Mouse (Mus musculus) MEL (cell line): Measurements from ENCODE around the gene Nmd3. TPM values are rescaled to one million over a fixed set of nuclear protein-coding genes. Genes with fewer than 3 reads are reported as not detected.
A peak's percentile ranks its signal among the peaks of the same experiment; 100 is the strongest.

Source experiments
- DNase-seq: peaks from one replicate; pipeline ENCODE4 v3.0.0; 2011; ENCODE audit warnings: low read depth, low spot score
- H3K27ac ChIP-seq: 2 replicates; pipeline ENCODE4 v1.5.1; 2012; ENCODE audit warnings: low read depth, mild to moderate bottlenecking, control low read depth, low read length, moderate library complexity; ENCODE audit not compliant: control insufficient read depth
- H3K27me3 ChIP-seq, 2 experiments: fragments of 150-350 bp in 1 of 2; sonication (generic) in 1 of 2; 2 replicates each; pipeline ENCODE4 v1.6.1; 2012; ENCODE audit warnings: low read length in 2 of 2, mild to moderate bottlenecking in 2 of 2, improper control_type of control experiment in 1 of 2, moderate library complexity in 1 of 2; ENCODE audit not compliant: insufficient read depth in 2 of 2, control insufficient read depth in 1 of 2
- H3K36me3 ChIP-seq, 2 experiments: 2 replicates each; pipeline ENCODE4 v1.6.1; 2012 to 2014; ENCODE audit warnings: low read length in 2 of 2, improper control_type of control experiment in 1 of 2, inconsistent platforms in 1 of 2, mild to moderate bottlenecking in 1 of 2; ENCODE audit not compliant: insufficient read depth in 2 of 2, control insufficient read depth in 1 of 2
- H3K4me1 ChIP-seq, 2 experiments: fragments of 150-350 bp in 1 of 2; sonication (generic) in 1 of 2; 2 replicates each; pipeline ENCODE4 v1.6.1; 2012; ENCODE audit warnings: low read length in 2 of 2, improper control_type of control experiment in 1 of 2, mild to moderate bottlenecking in 1 of 2; ENCODE audit not compliant: insufficient read depth in 2 of 2, control insufficient read depth in 1 of 2
- H3K4me3 ChIP-seq, 2 experiments: fragments of 150-350 bp in 1 of 2; sonication (generic) in 1 of 2; 2 replicates each; pipeline ENCODE4 v1.5.1; 2012; ENCODE audit warnings: low read depth in 2 of 2, low read length in 2 of 2, mild to moderate bottlenecking in 2 of 2, moderate library complexity in 2 of 2, control low read depth in 1 of 2, improper control_type of control experiment in 1 of 2; ENCODE audit not compliant: control insufficient read depth in 1 of 2, insufficient read depth in 1 of 2
- H3K79me2 ChIP-seq: 2 replicates; pipeline ENCODE4 v1.6.1; 2012; ENCODE audit warnings: mild to moderate bottlenecking, low read length, moderate library complexity; ENCODE audit not compliant: control insufficient read depth, poor library complexity, insufficient read depth
- H3K9ac ChIP-seq: 2 replicates; pipeline ENCODE4 v1.6.1; 2012; ENCODE audit warnings: low read depth, mild to moderate bottlenecking, control low read depth, low read length, moderate library complexity; ENCODE audit not compliant: control insufficient read depth, poor library complexity, severe bottlenecking
- H3K9me3 ChIP-seq: fragments of 150-350 bp; sonication (generic); replicated peaks from 2 replicates; pipeline ENCODE4 v1.6.1; 2012; ENCODE audit warnings: mild to moderate bottlenecking, low read length, improper control_type of control experiment, moderate library complexity; ENCODE audit not compliant: insufficient read depth
- BHLHE40 ChIP-seq: IDR thresholded peaks from 2 replicates; pipeline ENCODE4 v1.6.1; 2012; ENCODE audit warnings: low read depth, mild to moderate bottlenecking, inconsistent platforms, low read length, improper control_type of control experiment, borderline replicate concordance
- CHD1 ChIP-seq: IDR thresholded peaks from 2 replicates; pipeline ENCODE4 v1.6.1; 2012; ENCODE audit warnings: low read depth, mild to moderate bottlenecking, inconsistent platforms, low read length, improper control_type of control experiment
- CHD2 ChIP-seq: IDR thresholded peaks from 2 replicates; pipeline ENCODE4 v1.6.1; 2011; ENCODE audit warnings: low read length, improper control_type of control experiment
- CTCF ChIP-seq, 3 experiments: IDR thresholded peaks in 2 of 3; conservative IDR thresholded peaks in 1 of 3; 2 replicates each; pipeline ENCODE4 v1.5.1; 2011 to 2012; ENCODE audit warnings: low read length in 3 of 3, low read depth in 2 of 3, mild to moderate bottlenecking in 2 of 3, improper control_type of control experiment in 1 of 3, inconsistent platforms in 1 of 3, mixed read lengths in 1 of 3, moderate library complexity in 1 of 3; ENCODE audit not compliant: control insufficient read depth in 1 of 3, insufficient read depth in 1 of 3, poor library complexity in 1 of 3, severe bottlenecking in 1 of 3
- E2F4 ChIP-seq: IDR thresholded peaks from 2 replicates; pipeline ENCODE4 v1.6.1; 2011; ENCODE audit warnings: low read depth, low read length, improper control_type of control experiment, borderline replicate concordance
- ELF1 ChIP-seq: IDR thresholded peaks from 2 replicates; pipeline ENCODE4 v1.6.1; 2014; ENCODE audit warnings: low read depth, mild to moderate bottlenecking, inconsistent platforms, low read length, improper control_type of control experiment, moderate library complexity
- EP300 ChIP-seq, 2 experiments: IDR thresholded peaks; 2 replicates each; pipeline ENCODE4 v1.6.1; 2011; ENCODE audit warnings: improper control_type of control experiment in 2 of 2, low read length in 2 of 2, low read depth in 1 of 2, mild to moderate bottlenecking in 1 of 2
- GABPA ChIP-seq: IDR thresholded peaks from 2 replicates; pipeline ENCODE4 v1.6.1; 2012; ENCODE audit warnings: low read depth, mild to moderate bottlenecking, inconsistent platforms, low read length, improper control_type of control experiment, moderate library complexity
- HCFC1 ChIP-seq: IDR thresholded peaks from 2 replicates; pipeline ENCODE4 v1.6.1; 2012; ENCODE audit warnings: low read depth, mild to moderate bottlenecking, inconsistent platforms, low read length, improper control_type of control experiment, moderate library complexity
- JUND ChIP-seq: IDR thresholded peaks from 2 replicates; pipeline ENCODE4 v1.6.1; 2011; ENCODE audit warnings: low read depth, mild to moderate bottlenecking, improper control_type of control experiment, low read length
- KAT2A ChIP-seq: conservative IDR thresholded peaks from 2 replicates; pipeline ENCODE4 v1.6.1; 2012; ENCODE audit warnings: low read depth, low read length, improper control_type of control experiment, inconsistent platforms
- MAFK ChIP-seq: IDR thresholded peaks from 2 replicates; pipeline ENCODE4 v1.6.1; 2011; ENCODE audit warnings: low read depth, mild to moderate bottlenecking, low read length, improper control_type of control experiment, borderline replicate concordance
- MEF2A ChIP-seq: IDR thresholded peaks from 2 replicates; pipeline ENCODE4 v1.6.1; 2014; ENCODE audit warnings: low read depth, mild to moderate bottlenecking, inconsistent platforms, low read length, improper control_type of control experiment; ENCODE audit not compliant: poor library complexity, insufficient replicate concordance, severe bottlenecking; ENCODE audit errors: extremely low read depth
- MXI1 ChIP-seq: IDR thresholded peaks from 2 replicates; pipeline ENCODE4 v1.6.1; 2011; ENCODE audit warnings: mild to moderate bottlenecking, low read depth, low read length, improper control_type of control experiment
- MYB ChIP-seq: IDR thresholded peaks from 2 replicates; pipeline ENCODE4 v1.6.1; 2011; ENCODE audit warnings: mild to moderate bottlenecking, low read depth, low read length, improper control_type of control experiment
- MYC ChIP-seq: IDR thresholded peaks from 2 replicates; pipeline ENCODE4 v1.6.1; 2011; ENCODE audit warnings: low read depth, mild to moderate bottlenecking, low read length, improper control_type of control experiment, moderate library complexity
- NELFE ChIP-seq: IDR thresholded peaks from 2 replicates; pipeline ENCODE4 v1.6.1; 2011; ENCODE audit warnings: low read depth, low read length, improper control_type of control experiment
- NRF1 ChIP-seq: IDR thresholded peaks from 2 replicates; pipeline ENCODE4 v1.6.1; 2014; ENCODE audit warnings: low read depth, mild to moderate bottlenecking, inconsistent platforms, low read length, improper control_type of control experiment, moderate library complexity; ENCODE audit not compliant: poor library complexity, insufficient read depth, severe bottlenecking
- POLR2AphosphoS2 ChIP-seq: IDR thresholded peaks from 2 replicates; pipeline ENCODE4 v1.6.1; 2011; ENCODE audit warnings: low read length, improper control_type of control experiment
- RAD21 ChIP-seq: IDR thresholded peaks from 2 replicates; pipeline ENCODE4 v1.6.1; 2011; ENCODE audit warnings: mild to moderate bottlenecking, low read depth, low read length, improper control_type of control experiment
- SIN3A ChIP-seq: IDR thresholded peaks from 2 replicates; pipeline ENCODE4 v1.6.1; 2012; ENCODE audit warnings: low read length, improper control_type of control experiment, inconsistent platforms
- TAL1 ChIP-seq: IDR thresholded peaks from 2 replicates; pipeline ENCODE4 v1.6.1; 2012; ENCODE audit warnings: mild to moderate bottlenecking, inconsistent platforms, low read length, moderate library complexity, mixed read lengths
- TCF12 ChIP-seq: IDR thresholded peaks from 2 replicates; pipeline ENCODE4 v1.6.1; 2014; ENCODE audit warnings: low read depth, mild to moderate bottlenecking, inconsistent platforms, low read length, improper control_type of control experiment, moderate library complexity
- UBTF ChIP-seq: IDR thresholded peaks from 2 replicates; pipeline ENCODE4 v1.6.1; 2012; ENCODE audit warnings: low read depth, mild to moderate bottlenecking, inconsistent platforms, low read length, improper control_type of control experiment, moderate library complexity, borderline replicate concordance; ENCODE audit not compliant: insufficient read depth
- USF1 ChIP-seq: IDR thresholded peaks from 2 replicates; pipeline ENCODE4 v1.6.1; 2014; ENCODE audit warnings: low read depth, mild to moderate bottlenecking, inconsistent platforms, low read length, improper control_type of control experiment, moderate library complexity
- USF2 ChIP-seq, 2 experiments: IDR thresholded peaks; 2 replicates each; pipeline ENCODE4 v1.6.1; 2011 to 2012; ENCODE audit warnings: improper control_type of control experiment in 2 of 2, low read length in 2 of 2, borderline replicate concordance in 1 of 2, inconsistent platforms in 1 of 2, low read depth in 1 of 2, mild to moderate bottlenecking in 1 of 2; ENCODE audit not compliant: insufficient read depth in 1 of 2
- ZC3H11A ChIP-seq: IDR thresholded peaks from 2 replicates; pipeline ENCODE4 v1.6.1; 2012; ENCODE audit warnings: low read depth, mild to moderate bottlenecking, inconsistent platforms, low read length, improper control_type of control experiment
- ZKSCAN1 ChIP-seq: IDR thresholded peaks from 2 replicates; pipeline ENCODE4 v1.6.1; 2012; ENCODE audit warnings: low read depth, mild to moderate bottlenecking, inconsistent platforms, low read length, improper control_type of control experiment, moderate library complexity
- ZMIZ1 ChIP-seq: IDR thresholded peaks from 2 replicates; pipeline ENCODE4 v1.6.1; 2012; ENCODE audit warnings: low read depth, mild to moderate bottlenecking, inconsistent platforms, low read length, improper control_type of control experiment, moderate library complexity
- polyA plus RNA-seq, 2 experiments: library from polyadenylated mRNA; stranded (reverse) in 1 of 2; unstranded in 1 of 2; fragments of >175 nt in 1 of 2; fragments of >200 nt in 1 of 2; gene quantifications; 2 replicates each; pipeline versions ENCODE4 v1.2.1 to v1.2.4; 2012; ENCODE audit warnings: low replicate concordance in 2 of 2, low read depth in 1 of 2; ENCODE audit not compliant: insufficient read length in 2 of 2, insufficient read depth in 1 of 2, missing spikeins in 1 of 2
- total RNA-seq: library from RNA; depleted of rRNA; stranded (reverse); fragments of 300-350 nt; gene quantifications from 2 replicates; pipeline ENCODE4 v1.2.3, GENCODE M21; 2012

Gene Nmd3
- total and polyA plus RNA-seq, 3 experiments = 189 to 956 (median 218) TPM

- Histone ChIP-seq H3K27me3 (no peaks in the 10 kb centered on the region), H3K4me3 (no peak overlapping the region), H3K36me3 (no peaks in the 10 kb centered on the region), H3K4me1 (no peaks in the 10 kb centered on the region), H3K9ac (no peak overlapping the region), H3K79me2 (no peaks in the 10 kb centered on the region), H3K27ac (no peak overlapping the region), H3K9me3 (no peaks in the 10 kb centered on the region)
- no peak for DNase-seq
- no peak for TF ChIP-seq MXI1
- no peak for TF ChIP-seq MAFK
- no peak for TF ChIP-seq GABPA
- TF ChIP-seq BHLHE40 = no peak
- no peak for TF ChIP-seq MEF2A
- no peak for TF ChIP-seq USF1
- no peak for TF ChIP-seq EP300 (IDR thresholded peaks at IDR 0.05; ENCODE audit: low read depth in 1 of 2, low read length in 2 of 2)
- no peak for TF ChIP-seq ZKSCAN1
- no peak for TF ChIP-seq USF2 (IDR thresholded peaks at IDR 0.05; ENCODE audit: borderline replicate concordance in 1 of 2, insufficient read depth in 1 of 2, low read depth in 1 of 2, low read length in 2 of 2)
- no peak for TF ChIP-seq E2F4
- no peak for TF ChIP-seq POLR2AphosphoS2
- TF ChIP-seq KAT2A = no peak
- no peak for TF ChIP-seq NRF1
- no peak for TF ChIP-seq ELF1
- TF ChIP-seq MYB = no peak
- TF ChIP-seq MYC = no peak
- TF ChIP-seq TCF12 = no peak
Measured at GRCm38 (mm10) chr3:69690939-69691338, 30.8 kb upstream of the Nmd3 start.

GRCm38 (mm10) chr3:69699851-69700500 lies 21.8 kb upstream of the Nmd3 start:
- no peaks in the 10 kb centered on the region for H3K36me3 ChIP-seq
- peak; percentile 3 for DNase-seq
- no peak overlapping the region for H3K27ac ChIP-seq
- no peaks in the 10 kb centered on the region for H3K4me1 ChIP-seq
- no peaks in the 10 kb centered on the region for H3K9me3 ChIP-seq
- no peak overlapping the region for H3K4me3 ChIP-seq
- H3K9ac ChIP-seq = no peak overlapping the region
- TF ChIP-seq ZMIZ1 (no peak), JUND (no peak), MEF2A (no peak), CTCF (IDR thresholded peaks at IDR 0.05 in 2 of 3, conservative IDR thresholded peaks at IDR 0.05 in 1 of 3; ENCODE audit: control insufficient read depth in 1 of 3, insufficient read depth in 1 of 3, low read depth in 2 of 3, low read length in 3 of 3, poor library complexity in 1 of 3, severe bottlenecking in 1 of 3) (no peak), RAD21 (no peak), ZC3H11A (no peak), CHD1 (no peak), SIN3A (no peak), MYB (no peak), E2F4 (no peak), CHD2 (no peak), TAL1 (no peak), NELFE (no peak), UBTF (no peak), HCFC1 (no peak)
- no peaks in the 10 kb centered on the region for H3K79me2 ChIP-seq
- no peaks in the 10 kb centered on the region; a peak in 1 of 4 replicates for H3K27me3 ChIP-seq
